Mouse (Mus musculus): ENCODE measurements at regions not wholly inside any gene's neighbourhood (a gene's known extent, or its start where the extent isn't known, plus 50 kb on each side); places are given as distances from the start of the nearest gene placed in this dataset.

DNA sequence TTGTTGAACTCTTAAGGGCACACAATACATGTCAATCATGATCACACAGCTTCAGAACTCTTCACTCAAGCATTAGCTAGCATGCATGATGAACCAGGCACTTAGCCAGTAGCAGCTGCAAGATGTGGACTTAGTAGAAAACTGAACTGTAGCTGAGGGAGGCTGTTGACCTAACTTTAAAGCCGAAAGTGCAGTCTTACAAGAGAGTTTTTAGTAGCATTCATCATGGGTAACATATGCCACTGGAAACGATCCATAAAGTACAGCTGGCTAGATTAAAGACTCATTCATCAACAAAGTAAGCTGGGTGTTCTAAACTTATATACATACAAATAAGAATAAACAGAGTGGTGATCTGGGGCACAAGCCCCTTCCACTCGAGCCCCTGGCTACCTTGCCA is 396.2 kb upstream of the Syt1 start:
- no peak for TF ChIP-seq GATA1 (IDR thresholded peaks at IDR 0.05; ENCODE audit: borderline replicate concordance, low read length)
- TF ChIP-seq FLI1 (IDR thresholded peaks at IDR 0.05; ENCODE audit: low read length) = no peak

All from megakaryocyte, embryonic 14.5 days (primary cell).